Mouse (Mus musculus) CH12.LX (cell line): ENCODE results near the gene Hist1h2ab. TPM values are rescaled to one million over a fixed set of nuclear protein-coding genes. Genes with fewer than 3 reads are reported as not detected.
"Not testable (repeated sequence)": the region's sequence is repeated elsewhere in the genome, so short reads cannot be mapped to it uniquely, and the experiment has no call there.

Experiments
- DNase-seq: peaks from one replicate; pipeline ENCODE4 v3.0.0-alpha.2; 2013; ENCODE audit errors: extremely low read depth
- H3K27ac ChIP-seq: 2 replicates; pipeline ENCODE4 v1.5.1; 2012; ENCODE audit warnings: low read depth, mild to moderate bottlenecking, control low read depth, moderate library complexity; ENCODE audit not compliant: insufficient read depth
- H3K27me3 ChIP-seq: replicated peaks from 2 replicates; pipeline ENCODE3; 2012; ENCODE audit warnings: inconsistent platforms
- H3K36me3 ChIP-seq, 2 experiments: replicated peaks in 1 of 2; 2 replicates each; pipeline versions ENCODE3 to v1.6.1; 2012; ENCODE audit warnings: inconsistent platforms in 1 of 2, low read length in 1 of 2, mild to moderate bottlenecking in 1 of 2, mixed read lengths in 1 of 2, moderate library complexity in 1 of 2; ENCODE audit not compliant: control insufficient read depth in 1 of 2, insufficient read depth in 1 of 2
- H3K4me1 ChIP-seq, 2 experiments: 2 replicates each; pipeline ENCODE4 v1.6.1; 2012; ENCODE audit warnings: inconsistent platforms in 1 of 2, moderate library complexity in 1 of 2; ENCODE audit not compliant: insufficient read depth in 2 of 2, control insufficient read depth in 1 of 2
- H3K4me2 ChIP-seq: 2 replicates; pipeline ENCODE4 v1.6.1; 2012; ENCODE audit warnings: low read depth, mild to moderate bottlenecking, control low read depth; ENCODE audit not compliant: poor library complexity, insufficient read depth, severe bottlenecking
- H3K4me3 ChIP-seq, 3 experiments: fragments of 150-350 bp in 1 of 3; sonication (generic) in 1 of 3; replicated peaks in 1 of 3; 2 replicates each; pipeline versions ENCODE3 to v1.5.1; 2011 to 2012; ENCODE audit warnings: low read depth in 2 of 3, low read length in 2 of 3, mild to moderate bottlenecking in 2 of 3, moderate library complexity in 2 of 3, control low read depth in 1 of 3, improper control_type of control experiment in 1 of 3, inconsistent platforms in 1 of 3, mixed read lengths in 1 of 3; ENCODE audit not compliant: poor library complexity in 1 of 3
- H3K79me2 ChIP-seq: replicated peaks from 2 replicates; pipeline ENCODE4 v1.6.1; 2012; ENCODE audit warnings: mild to moderate bottlenecking, moderate library complexity; ENCODE audit not compliant: control insufficient read depth, poor library complexity, insufficient read depth, severe bottlenecking; ENCODE audit errors: extremely low read depth
- H3K9ac ChIP-seq: 2 replicates; pipeline ENCODE4 v1.6.1; 2012; ENCODE audit warnings: low read depth, mild to moderate bottlenecking, control low read depth, moderate library complexity; ENCODE audit not compliant: insufficient read depth
- H3K9me3 ChIP-seq: replicated peaks from 2 replicates; pipeline ENCODE3; 2012; ENCODE audit warnings: low read length, inconsistent platforms, mixed read lengths
- CHD1 ChIP-seq: IDR thresholded peaks from 2 replicates; pipeline ENCODE4 v1.6.1; 2012; ENCODE audit warnings: low read depth, low read length, improper control_type of control experiment, inconsistent platforms
- CHD2 ChIP-seq: IDR thresholded peaks from 2 replicates; pipeline ENCODE4 v1.6.1; 2011; ENCODE audit warnings: low read length, improper control_type of control experiment
- CTCF ChIP-seq, 2 experiments: IDR thresholded peaks in 1 of 2; conservative IDR thresholded peaks in 1 of 2; 2 replicates each; pipeline ENCODE4 v1.5.1; 2011 to 2012; ENCODE audit warnings: low read depth in 2 of 2, low read length in 2 of 2, improper control_type of control experiment in 1 of 2, inconsistent platforms in 1 of 2, mild to moderate bottlenecking in 1 of 2, moderate library complexity in 1 of 2
- ELF1 ChIP-seq: IDR thresholded peaks from 2 replicates; pipeline ENCODE4 v1.6.1; 2014; ENCODE audit warnings: low read depth, mild to moderate bottlenecking, inconsistent platforms, low read length, improper control_type of control experiment
- EP300 ChIP-seq: IDR thresholded peaks from 2 replicates; pipeline ENCODE4 v1.6.1; 2011; ENCODE audit warnings: low read length, improper control_type of control experiment
- HCFC1 ChIP-seq: IDR thresholded peaks from 2 replicates; pipeline ENCODE4 v1.6.1; 2012; ENCODE audit warnings: low read depth, mild to moderate bottlenecking, inconsistent platforms, low read length, improper control_type of control experiment
- IRF4 ChIP-seq: IDR thresholded peaks from 2 replicates; pipeline ENCODE4 v1.6.1; 2014; ENCODE audit warnings: low read depth, mild to moderate bottlenecking, inconsistent platforms, low read length, improper control_type of control experiment
- JUND ChIP-seq: conservative IDR thresholded peaks from 2 replicates; pipeline ENCODE4 v1.6.1; 2011; ENCODE audit warnings: low read depth, low read length, improper control_type of control experiment
- MAX ChIP-seq: IDR thresholded peaks from 2 replicates; pipeline ENCODE4 v1.6.1; 2011; ENCODE audit warnings: low read length, improper control_type of control experiment
- MYC ChIP-seq: IDR thresholded peaks from 2 replicates; pipeline ENCODE4 v1.6.1; 2011; ENCODE audit warnings: low read depth, mild to moderate bottlenecking, improper control_type of control experiment, low read length
- NELFE ChIP-seq: IDR thresholded peaks from 2 replicates; pipeline ENCODE4 v1.6.1; 2011; ENCODE audit warnings: low read depth, low read length, improper control_type of control experiment
- NRF1 ChIP-seq: IDR thresholded peaks from 2 replicates; pipeline ENCODE4 v1.6.1; 2014; ENCODE audit warnings: low read depth, mild to moderate bottlenecking, inconsistent platforms, low read length, improper control_type of control experiment, moderate library complexity
- POLR2A ChIP-seq: IDR thresholded peaks from 2 replicates; pipeline ENCODE4 v1.6.1; 2011; ENCODE audit warnings: low read depth, mild to moderate bottlenecking, improper control_type of control experiment, low read length
- POLR2AphosphoS2 ChIP-seq: IDR thresholded peaks from 2 replicates; pipeline ENCODE4 v1.6.1; 2011; ENCODE audit warnings: low read depth, low read length, improper control_type of control experiment
- RCOR1 ChIP-seq: conservative IDR thresholded peaks from 2 replicates; pipeline ENCODE4 v1.6.1; 2012; ENCODE audit warnings: low read depth, mild to moderate bottlenecking, inconsistent platforms, low read length, improper control_type of control experiment
- SIN3A ChIP-seq: IDR thresholded peaks from 2 replicates; pipeline ENCODE4 v1.6.1; 2012; ENCODE audit warnings: low read length, improper control_type of control experiment, inconsistent platforms
- SMC3 ChIP-seq: IDR thresholded peaks from 2 replicates; pipeline ENCODE4 v1.6.1; 2011; ENCODE audit warnings: low read depth, low read length, improper control_type of control experiment
- TBP ChIP-seq: conservative IDR thresholded peaks from 2 replicates; pipeline ENCODE4 v1.6.1; 2011; ENCODE audit warnings: low read depth, low read length, improper control_type of control experiment
- TCF12 ChIP-seq: IDR thresholded peaks from 2 replicates; pipeline ENCODE4 v1.6.1; 2014; ENCODE audit warnings: low read depth, mild to moderate bottlenecking, inconsistent platforms, low read length, improper control_type of control experiment
- UBTF ChIP-seq: IDR thresholded peaks from 2 replicates; pipeline ENCODE4 v1.6.1; 2012; ENCODE audit warnings: low read depth, mild to moderate bottlenecking, inconsistent platforms, low read length, improper control_type of control experiment, moderate library complexity
- USF1 ChIP-seq: IDR thresholded peaks from 2 replicates; pipeline ENCODE4 v1.6.1; 2014; ENCODE audit warnings: low read depth, mild to moderate bottlenecking, inconsistent platforms, low read length, improper control_type of control experiment
- ZC3H11A ChIP-seq: IDR thresholded peaks from 2 replicates; pipeline ENCODE4 v1.6.1; 2012; ENCODE audit warnings: low read depth, mild to moderate bottlenecking, inconsistent platforms, low read length, improper control_type of control experiment
- ZKSCAN1 ChIP-seq: IDR thresholded peaks from 2 replicates; pipeline ENCODE4 v1.6.1; 2012; ENCODE audit warnings: low read depth, inconsistent platforms, low read length, improper control_type of control experiment, borderline replicate concordance
- ZMIZ1 ChIP-seq: IDR thresholded peaks from 2 replicates; pipeline ENCODE4 v1.6.1; 2012; ENCODE audit warnings: low read depth, mild to moderate bottlenecking, inconsistent platforms, low read length, improper control_type of control experiment
- ZNF384 ChIP-seq: IDR thresholded peaks from 2 replicates; pipeline ENCODE4 v1.6.1; 2012; ENCODE audit warnings: low read depth, low read length, improper control_type of control experiment, inconsistent platforms
- dilution Hi-C: fragments of 300-500 bp; cut with MboI; formaldehyde crosslinking; loops from 2 replicates; pipeline ENCODE4 v1.14.3; 2020; ENCODE audit warnings: low sequenced_read_pairs; ENCODE audit not compliant: extremely low pct_unique_long_range_greater_than_20kb, extremely low pct_ligation_motif_present
- in situ Hi-C: fragments of 300-500 bp; cut with MboI; formaldehyde crosslinking; loops from 3 replicates; pipeline ENCODE4 v1.14.3; 2019; ENCODE audit warnings: low sequenced_read_pairs, low pct_ligation_motif_present, low pct_unique_long_range_greater_than_20kb, mixed read lengths
- polyA plus RNA-seq: library from polyadenylated mRNA; unstranded; fragments of >175 nt; gene quantifications from 2 replicates; pipeline ENCODE4 v1.2.1, GENCODE M21; 2012; ENCODE audit warnings: low read depth; ENCODE audit not compliant: insufficient read length
- total RNA-seq, 2 experiments: library from RNA; depleted of rRNA; stranded (reverse); fragments of 300-350 nt in 1 of 2; fragments of >200 nt in 1 of 2; gene quantifications; 2 replicates each; pipeline ENCODE4 v1.2.3; 2012 to 2014

Hist1h2ab gene
- total and polyA plus RNA-seq, 3 experiments: 2.9 to 2,243 (median 32.6) TPM

DNA sequence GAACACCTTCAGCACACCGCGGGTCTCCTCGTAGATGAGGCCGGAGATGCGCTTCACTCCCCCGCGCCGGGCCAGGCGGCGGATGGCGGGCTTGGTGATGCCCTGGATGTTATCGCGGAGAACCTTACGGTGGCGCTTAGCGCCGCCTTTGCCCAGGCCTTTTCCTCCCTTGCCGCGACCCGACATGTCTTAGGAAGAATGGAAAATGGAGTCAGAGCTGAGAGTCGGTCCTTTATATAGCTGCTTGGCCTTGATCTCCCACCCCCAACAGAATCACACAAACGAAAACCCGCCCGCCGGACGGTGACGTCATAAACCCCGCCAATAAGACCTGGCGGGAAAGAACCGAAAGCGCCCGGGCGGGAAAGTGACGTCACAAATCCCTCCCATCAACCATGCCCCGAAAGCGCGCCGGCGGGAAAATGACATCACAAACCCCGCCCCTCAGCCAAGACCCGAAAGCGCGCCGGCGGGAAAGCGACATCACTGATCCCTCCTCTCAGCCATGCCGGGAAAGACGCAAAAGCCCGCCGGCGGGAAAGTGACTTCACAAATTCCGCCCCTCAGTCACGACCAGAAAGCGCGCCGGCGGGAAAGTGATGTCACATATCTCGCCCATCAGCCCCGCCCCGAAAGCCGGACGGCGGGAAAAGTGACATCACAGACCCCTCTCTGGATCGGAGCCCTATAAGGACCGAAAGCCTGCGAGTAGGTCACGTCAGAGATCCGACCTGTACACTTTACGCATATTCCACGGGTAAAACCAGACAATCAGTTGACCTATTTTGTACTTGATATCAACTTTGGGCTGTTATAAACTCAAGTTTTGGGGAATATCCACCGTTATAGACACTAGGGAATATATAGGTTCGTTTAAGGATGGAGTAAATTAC lies 10.3 kb downstream of the Hist1h2ab start, which contains the start of gene Hist1h4a (continued):
- TF ChIP-seq CHD2: peak; percentile 64; the same call in 1 of the 2 replicates
- TF ChIP-seq ZC3H11A: no peak; the same call in 1 of the 2 replicates
- no peak for TF ChIP-seq USF1
- peak; percentile 73 for TF ChIP-seq JUND
- no peak for TF ChIP-seq EP300
- TF ChIP-seq ELF1: peak; percentile 54
- TF ChIP-seq ZNF384: no peak
- TF ChIP-seq ZMIZ1: peak; percentile 96
- no peak for TF ChIP-seq CTCF (conservative IDR thresholded peaks at IDR 0.05 in 1 of 2, IDR thresholded peaks at IDR 0.05 in 1 of 2; ENCODE audit: low read depth in 2 of 2, low read length in 2 of 2)
- peak; percentile 81 for TF ChIP-seq TCF12
- no peak for TF ChIP-seq SMC3
- peak; percentile 66; the same call in 1 of the 2 replicates for TF ChIP-seq HCFC1
- TF ChIP-seq NRF1: peak; percentile 30
- TF ChIP-seq ZKSCAN1: no peak

DNA sequence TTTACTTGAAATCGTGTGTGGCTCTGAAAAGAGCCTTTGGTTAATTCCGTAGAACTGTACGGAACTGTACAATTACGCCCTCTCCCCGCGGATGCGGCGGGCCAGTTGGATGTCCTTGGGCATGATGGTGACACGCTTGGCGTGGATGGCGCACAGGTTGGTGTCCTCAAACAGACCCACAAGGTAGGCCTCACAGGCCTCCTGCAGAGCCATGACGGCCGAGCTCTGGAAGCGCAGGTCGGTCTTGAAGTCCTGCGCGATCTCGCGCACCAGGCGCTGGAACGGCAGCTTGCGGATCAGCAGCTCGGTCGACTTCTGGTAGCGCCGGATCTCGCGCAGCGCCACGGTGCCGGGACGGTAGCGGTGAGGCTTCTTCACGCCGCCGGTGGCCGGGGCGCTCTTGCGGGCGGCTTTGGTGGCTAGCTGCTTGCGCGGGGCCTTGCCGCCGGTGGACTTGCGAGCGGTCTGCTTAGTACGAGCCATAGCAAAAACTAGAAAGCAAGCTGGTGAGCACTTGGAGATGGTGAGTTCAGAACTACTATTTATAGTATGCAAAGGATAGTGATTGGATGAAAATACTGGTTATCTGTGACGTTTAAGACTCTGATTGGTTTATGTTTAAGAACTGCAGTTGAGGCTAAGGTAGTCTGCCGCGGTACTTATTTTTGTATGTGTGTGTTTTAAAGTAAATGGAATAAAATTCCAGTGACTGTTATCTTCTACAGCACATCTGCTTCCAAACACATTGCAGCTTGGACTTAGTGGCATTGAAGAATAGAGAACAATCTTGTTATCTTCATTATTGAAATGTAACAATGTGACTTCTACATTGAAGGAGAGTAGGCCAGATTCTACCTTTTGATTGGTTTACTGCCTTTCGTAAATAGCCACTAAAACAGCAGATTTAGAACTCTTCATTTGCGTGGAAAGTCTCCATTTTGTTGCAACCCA lies 11.2 kb downstream of the Hist1h2ab start, which contains the start of gene Hist1h3a:
Gene Hist1h3a (minus strand): TSS at position 516 of the 951 bp plus-strand sequence.
- in situ Hi-C loops: loop anchor here (25.0 kb wide), 1 partner anchor 1725 kb away; the partner anchor contains the start of genes Hist1h2ag, Hist1h2ah, Hist1h2bj and Hist1h2bk
- peak; percentile 89 for DNase-seq
- H3K79me2 ChIP-seq, H3K9me3 ChIP-seq, dilution Hi-C loops, H3K36me3 ChIP-seq, H3K27me3 ChIP-seq: not testable (repeated sequence)
- 0 out of 2 replicates have a peak, but pooled peaks have one; percentile 24 for TF ChIP-seq RCOR1
- peak; percentile 95 for TF ChIP-seq UBTF
- TF ChIP-seq MYC: peak; percentile 51; the same call in 1 of the 2 replicates
- peak; percentile 92; the same call in 1 of the 2 replicates for TF ChIP-seq CHD1
- peak; percentile 70 for TF ChIP-seq MAX
- TF ChIP-seq TCF12: peak; percentile 79
- TF ChIP-seq POLR2AphosphoS2: peak; percentile 98
- peak; percentile 96 for TF ChIP-seq POLR2A
- peak; percentile 3; the same call in 1 of the 2 replicates for TF ChIP-seq ELF1
- 0 out of 2 replicates have a peak, but pooled peaks have one; percentile 37 for TF ChIP-seq SIN3A
- TF ChIP-seq ZMIZ1: peak; percentile 100
- TF ChIP-seq TBP: peak; percentile 99
- peak; percentile 88 for TF ChIP-seq CHD2
- TF ChIP-seq IRF4: peak; percentile 19; the same call in 1 of the 2 replicates
- peak; percentile 99 for TF ChIP-seq NELFE
- H3K9ac ChIP-seq: peak within 1 kb of the TSS; percentile 99
- peaks cover 3 to 44% of the 10 kb centered on the region in 2 experiments; a peak in 3 of 4 replicates for H3K4me1 ChIP-seq
- peak within 1 kb of the TSS; percentile 13 to 59 (median 40) for H3K4me3 ChIP-seq
- peak within 1 kb of the TSS; percentile 97 for H3K27ac ChIP-seq
- peak within 1 kb of the TSS; percentile 98 for H3K4me2 ChIP-seq
